Mouse (Mus musculus) retina, postnatal 7 days (tissue): ENCODE measurements around the gene Epb41l5.

Experiments used
- DNase-seq: peaks from one replicate; pipeline ENCODE4 v3.0.0-alpha.2; 2012; ENCODE audit warnings: low read depth, low spot score

Gene Epb41l5

DNA sequence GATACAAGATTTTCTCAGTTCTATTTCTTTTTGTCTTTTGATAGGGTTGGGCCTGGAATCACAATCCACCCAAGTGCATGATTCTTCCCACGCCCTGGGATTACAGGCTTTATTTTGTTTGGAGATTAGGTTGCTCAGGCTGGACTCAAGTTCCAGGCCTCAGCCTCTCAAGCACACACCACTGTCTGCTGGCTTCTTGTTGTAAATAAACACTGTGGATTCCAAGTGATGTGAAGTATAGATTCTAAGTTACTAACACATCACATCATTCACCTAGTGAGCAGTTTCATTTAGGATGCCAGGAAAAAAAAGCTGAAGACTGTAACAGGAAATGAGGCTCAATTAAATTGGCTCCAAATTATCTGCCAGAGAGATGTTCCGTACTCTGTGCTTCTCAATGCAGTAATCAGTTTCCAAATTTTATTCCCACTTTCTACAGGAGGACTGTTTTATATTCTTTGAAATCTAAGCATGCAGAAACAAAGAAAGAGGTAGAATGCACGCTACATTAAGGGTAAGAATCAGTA lies 51.8 kb downstream of the Epb41l5 start:
- DNase-seq: no peak

DNA sequence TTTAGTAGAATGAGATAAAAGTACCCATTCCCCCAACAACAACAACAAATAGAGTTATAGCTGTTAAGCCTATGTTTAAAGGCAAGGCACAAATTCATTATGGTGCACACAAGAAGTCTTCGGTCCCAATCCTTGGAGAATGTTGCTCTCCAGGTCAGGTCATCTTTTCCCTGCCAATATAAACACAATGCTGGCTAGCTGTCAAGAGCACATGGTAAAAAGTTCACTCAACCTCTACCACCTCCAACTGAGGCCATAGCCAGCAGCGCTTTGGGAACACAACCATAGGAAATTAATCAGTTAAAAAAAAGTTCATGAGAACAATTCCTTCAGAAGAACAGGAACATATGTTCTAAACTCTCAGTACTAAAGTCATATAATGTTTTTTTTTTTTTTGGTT lies 58.8 kb downstream of the Epb41l5 start:
- DNase-seq: no peak

DNA sequence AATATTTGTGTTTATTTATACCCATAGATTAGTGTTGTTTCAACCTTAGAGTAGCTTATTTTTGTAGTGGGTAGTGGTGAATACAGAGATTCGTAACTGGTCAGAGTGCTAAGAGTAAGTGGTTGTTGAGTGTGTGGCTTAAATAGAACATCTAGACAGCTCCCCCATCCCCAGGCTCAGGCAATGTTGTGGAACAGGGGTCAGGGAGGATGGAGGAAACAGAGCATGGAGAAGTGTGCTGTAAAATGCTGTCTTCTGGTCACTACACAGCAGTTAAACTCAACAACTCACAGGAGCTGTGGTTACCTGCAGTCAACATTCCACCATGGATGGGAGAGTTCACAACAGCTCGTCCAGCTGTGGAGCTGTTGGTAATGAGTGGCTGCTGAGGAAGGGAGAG lies 63.8 kb downstream of the Epb41l5 start:
- no peak for DNase-seq

DNA sequence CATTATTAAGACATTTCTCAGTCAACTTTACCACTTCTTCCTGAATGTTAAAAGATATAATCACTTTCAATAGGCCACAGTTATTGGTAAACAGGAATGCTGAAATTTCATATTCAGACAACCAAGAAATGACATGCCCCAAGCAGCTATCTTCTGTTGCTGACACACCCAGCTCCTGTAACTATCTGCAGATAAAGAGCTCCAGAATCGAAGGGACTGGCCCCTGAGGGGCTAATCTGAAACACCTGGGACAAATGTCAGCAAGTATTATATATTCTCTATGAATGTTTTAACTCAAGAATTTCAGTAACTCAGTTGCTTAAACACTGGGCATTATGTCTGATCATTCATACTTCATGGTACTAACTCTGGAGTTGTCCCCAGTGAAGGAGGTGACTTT lies 78.7 kb downstream of the Epb41l5 start:
- DNase-seq: no peak

DNA sequence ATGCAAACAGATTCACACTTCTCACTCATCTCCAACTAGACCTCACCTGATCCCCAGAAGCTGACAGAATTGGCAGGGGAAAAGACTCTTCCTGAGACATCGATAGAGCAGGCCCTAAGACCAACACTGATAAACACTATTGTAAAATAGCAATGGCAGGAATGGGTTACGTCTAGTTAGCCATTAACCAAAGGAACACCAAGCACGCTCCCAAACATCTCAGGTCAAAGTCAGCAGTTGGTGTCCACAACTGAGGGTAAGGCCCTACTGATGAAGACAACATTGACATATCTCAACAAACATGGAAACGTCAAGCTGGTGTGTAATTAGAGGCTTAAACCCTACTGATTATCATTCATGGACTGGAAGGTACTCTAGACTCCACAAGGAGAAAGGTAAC lies 83.3 kb downstream of the Epb41l5 start:
- DNase-seq: no peak

DNA sequence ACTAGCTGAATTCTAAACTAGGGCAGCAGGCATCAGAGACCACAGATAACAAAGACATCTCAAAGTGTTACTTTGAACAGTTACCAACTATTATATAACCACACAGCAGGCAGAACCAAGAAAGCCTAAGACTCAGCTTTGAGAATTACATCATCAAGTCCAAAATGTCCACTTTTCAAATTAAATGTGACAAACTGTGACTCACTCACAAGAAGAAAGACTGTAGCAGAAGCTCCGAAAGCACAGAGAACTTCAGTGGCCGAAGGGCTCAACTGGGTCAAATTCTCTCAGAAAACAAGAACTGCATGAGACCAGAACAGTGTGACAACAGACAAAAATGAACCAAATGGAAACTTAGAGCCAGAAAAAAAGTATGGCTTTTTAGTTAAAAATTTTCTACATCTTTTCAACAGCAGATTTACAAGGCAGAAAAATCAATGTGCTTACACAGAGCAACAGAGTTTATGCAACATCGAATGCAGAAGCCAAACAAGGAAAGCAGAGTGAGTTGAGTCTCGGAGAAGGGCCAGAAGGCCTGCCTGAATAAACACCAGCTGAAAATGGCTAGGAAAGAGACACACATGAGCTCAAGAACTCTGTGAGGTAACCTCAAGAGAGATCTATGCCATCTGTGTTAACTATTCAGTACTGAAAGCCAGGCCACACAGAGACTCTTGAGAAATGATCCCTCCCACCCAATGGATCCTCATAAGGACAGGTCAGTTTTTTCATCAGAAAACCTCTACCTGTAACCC lies 91.0 kb downstream of the Epb41l5 start:
- DNase-seq: no peak

DNA sequence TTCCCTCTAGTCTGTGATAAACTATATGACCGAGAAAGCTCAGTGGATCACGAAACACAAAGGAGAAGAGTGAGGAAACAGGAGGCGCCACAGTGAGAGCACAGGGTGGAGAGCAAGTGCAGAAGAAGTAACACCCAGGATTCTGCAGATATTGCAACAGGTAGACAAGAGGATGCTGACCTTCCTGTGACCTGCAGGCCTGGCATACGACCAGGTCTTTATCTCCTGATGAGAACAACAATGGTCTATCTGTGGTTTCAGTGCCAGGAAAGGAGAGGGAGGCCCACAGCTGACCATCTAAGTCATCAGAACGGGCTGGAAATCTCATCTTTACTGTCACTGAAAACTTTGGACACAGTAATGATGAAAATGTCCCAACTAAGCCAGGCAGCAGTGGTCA lies 93.1 kb downstream of the Epb41l5 start:
- DNase-seq: no peak

DNA sequence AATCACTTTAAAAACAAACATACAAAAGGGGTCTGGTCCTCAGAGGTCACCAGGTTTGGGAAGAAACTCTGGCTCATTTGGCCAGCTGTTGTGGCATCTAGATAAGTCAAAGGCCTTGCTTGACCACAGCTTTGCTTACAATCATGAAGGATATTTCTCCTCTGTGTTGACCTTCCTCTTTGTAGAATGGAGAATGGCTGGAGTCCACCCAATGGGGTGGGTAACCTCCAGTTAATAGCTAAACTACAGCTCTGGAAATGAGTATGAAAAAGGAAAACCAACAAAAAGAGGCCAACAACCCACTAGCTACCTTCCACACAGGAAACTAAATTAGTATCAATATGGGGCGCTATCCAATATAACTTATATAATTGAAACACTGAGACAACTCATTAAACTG lies 97.1 kb downstream of the Epb41l5 start:
- DNase-seq: no peak

DNA sequence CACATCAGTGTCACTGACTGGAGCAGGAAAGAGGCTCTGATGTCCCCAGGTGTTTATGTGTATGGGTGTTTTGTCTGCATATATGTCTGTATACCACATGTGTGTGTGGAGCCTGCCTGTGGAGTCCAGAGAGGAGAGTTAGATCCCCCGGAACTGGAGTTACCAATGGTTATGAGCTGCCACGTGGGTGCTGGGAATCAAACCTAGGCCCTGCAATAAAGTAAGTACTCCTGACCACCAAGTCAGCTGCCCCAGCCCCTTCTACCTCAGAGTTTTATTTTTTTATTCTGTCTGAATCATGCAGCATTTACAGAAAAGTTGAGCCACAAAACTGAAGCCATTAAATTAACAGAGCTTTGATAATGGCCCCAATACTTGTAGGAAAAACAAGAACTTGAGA lies 98.7 kb downstream of the Epb41l5 start:
- no peak for DNase-seq

DNA sequence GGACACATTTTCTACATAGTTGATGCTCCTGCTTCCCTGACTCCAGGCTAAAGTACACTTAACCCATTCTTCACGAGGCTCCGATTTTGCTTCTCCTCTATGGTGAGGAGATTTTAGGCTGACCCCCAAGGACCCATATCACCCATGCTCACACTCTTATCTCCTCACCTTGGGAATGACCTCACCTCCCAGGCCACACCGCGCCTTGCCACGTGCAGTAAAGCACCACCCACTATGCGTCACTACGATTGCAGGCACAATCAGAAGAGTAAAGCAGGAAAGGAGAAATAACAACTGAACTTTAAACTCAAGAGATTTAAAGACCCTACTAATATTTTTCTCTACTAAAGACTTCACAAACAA lies 99.5 kb downstream of the Epb41l5 start:
- no peak for DNase-seq

DNA sequence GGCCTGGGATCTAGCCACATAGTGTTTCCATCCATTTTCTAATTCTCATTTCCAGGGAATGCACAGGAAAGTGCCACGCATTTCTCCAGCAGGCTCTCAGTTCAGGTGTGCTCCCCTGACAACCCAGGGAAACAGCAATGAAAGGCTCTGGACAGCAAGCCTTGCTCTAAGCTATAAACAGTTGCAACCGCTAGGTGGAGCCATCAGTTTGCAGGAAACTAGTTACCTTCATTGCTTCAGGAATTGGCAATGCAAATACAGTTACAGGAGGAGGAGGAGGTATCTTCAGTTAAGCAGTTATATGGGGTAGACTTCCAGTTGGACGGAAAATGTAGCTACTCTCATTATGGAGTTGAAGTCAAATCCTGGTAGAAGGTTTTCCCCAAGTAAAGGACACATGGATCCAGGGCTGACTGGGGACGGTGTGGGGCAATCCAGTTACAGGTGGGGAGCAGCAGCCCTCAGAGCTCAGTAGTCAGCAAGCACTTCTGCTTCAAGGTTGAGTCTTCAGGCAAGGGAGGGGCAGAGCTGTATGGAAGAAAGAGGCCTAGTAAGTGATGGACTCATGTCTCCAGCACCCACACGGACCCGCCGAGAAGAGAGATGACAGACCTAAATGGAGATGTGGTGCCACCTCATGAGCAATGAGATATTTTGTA lies 100.0 kb downstream of the Epb41l5 start:
- DNase-seq: peak; percentile 61

DNA sequence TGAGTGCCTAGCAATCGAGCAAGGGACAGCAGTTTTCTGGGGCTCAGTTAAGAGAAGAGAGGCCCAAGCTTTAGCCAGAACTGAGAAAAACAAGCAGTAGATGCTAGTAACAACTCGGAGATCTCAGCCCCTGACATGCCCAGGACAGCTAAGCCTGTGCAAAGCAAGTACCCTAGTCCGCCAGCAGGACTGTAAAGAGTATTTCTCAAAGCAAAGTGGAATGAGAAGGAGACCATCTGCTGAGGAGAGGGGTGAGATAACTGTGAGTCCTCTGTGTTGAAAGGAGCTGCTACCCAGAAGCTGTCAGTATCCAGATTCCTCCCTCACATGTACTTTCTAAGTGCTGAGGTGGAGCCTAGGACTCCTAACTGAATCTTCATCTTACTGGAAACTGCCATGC lies 102.3 kb downstream of the Epb41l5 start:
- no peak for DNase-seq

DNA sequence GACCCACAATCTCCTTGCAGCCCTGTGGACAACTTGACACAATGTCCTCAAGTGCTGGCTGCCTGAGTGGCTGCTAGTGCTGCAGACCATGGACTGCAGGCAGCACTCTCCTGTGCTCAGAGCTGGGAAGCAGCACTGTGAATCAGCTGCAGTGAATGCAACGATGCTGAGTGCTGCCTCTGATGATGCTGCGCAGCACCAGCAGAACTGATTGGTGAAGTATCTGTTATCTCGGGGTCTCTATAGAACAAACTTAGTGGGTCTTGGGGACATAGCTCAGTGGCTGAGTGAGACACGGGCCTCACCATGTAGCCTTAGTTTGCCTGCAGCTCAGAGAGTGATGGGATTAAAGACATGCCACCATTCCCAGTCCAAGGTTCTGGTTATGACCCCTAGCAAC lies 103.1 kb downstream of the Epb41l5 start:
- DNase-seq: no peak

DNA sequence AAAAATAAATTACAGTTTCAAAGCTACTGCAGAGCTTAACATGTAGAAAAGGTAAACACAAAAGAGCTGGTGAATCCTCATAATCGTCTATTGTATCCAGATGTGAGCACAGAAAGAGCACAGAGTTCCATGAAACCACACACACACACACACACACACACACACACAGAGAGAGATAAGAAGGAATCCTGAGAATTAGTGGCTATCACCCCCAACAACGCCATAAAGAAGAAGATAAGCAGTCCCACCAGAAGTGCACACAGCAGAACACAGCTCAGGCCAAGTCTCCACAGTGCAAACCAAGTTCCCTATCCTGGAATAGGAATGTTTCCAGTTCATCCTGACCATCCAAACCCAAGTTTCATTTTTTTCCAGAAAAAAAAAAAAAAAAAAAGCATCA lies 103.6 kb downstream of the Epb41l5 start:
- no peak for DNase-seq

DNA sequence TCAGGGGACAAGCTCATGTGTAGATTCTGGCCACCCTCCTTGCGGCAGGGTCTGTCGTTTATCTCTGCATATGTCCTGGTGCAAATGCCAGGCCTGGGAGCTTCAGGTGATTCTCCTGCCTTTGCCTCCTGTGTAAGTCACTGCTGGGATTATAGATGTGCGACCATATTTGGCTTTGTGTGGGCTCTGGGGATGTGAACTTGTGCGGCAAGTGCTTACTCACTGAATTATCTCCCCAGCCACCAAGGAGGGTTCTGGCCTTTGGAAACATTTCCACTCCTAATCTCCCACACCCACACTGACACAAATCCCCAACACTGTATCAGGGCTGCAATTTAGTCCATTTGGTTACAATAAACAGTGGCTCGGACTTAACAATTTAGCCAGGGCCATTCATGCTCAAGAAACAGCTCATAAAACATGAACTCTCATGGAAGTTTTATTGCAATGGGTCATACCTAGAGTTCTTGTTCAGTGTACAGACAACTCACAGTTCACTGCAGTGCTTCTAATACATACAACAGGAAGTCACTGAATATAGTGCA lies 104.1 kb downstream of the Epb41l5 start:
- no peak for DNase-seq

DNA sequence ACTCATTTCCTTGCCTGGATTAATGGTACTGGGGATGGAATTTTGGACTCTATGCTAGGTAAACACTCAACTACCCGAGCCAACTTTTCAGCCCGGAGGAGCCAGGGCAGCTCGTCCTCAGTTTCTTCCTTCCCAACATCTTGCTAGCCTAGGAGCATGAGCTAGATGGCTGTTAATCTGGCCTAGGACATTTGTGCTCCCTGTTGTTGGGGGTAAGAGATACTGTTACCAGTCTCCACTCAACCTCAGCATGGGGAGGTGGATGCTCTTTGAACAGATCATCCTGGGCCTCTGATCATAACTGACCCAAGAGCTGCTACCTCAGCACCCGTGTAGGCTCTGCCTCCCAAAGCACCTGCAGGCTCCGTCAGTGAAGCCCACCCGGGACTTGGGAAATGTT lies 105.5 kb downstream of the Epb41l5 start:
- no peak for DNase-seq

DNA sequence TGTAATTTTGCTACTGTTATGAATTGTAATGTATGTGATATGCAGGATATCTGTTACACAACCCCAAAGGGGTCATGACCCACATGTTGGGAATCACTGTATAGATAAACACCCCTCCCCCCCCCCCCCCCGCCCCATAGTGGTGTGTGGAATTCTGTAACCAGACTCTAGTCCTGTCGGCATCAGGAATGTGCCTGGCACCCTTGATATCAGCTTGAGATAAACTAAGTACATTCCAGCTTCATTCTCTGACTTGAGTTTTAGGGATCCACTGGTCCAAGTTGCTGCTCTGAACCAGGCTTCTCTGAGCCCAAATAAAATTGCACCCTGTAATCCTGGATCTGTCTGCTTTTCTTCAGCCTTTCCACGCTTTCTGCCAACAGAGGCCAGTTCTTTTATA lies 107.2 kb downstream of the Epb41l5 start:
- no peak for DNase-seq

DNA sequence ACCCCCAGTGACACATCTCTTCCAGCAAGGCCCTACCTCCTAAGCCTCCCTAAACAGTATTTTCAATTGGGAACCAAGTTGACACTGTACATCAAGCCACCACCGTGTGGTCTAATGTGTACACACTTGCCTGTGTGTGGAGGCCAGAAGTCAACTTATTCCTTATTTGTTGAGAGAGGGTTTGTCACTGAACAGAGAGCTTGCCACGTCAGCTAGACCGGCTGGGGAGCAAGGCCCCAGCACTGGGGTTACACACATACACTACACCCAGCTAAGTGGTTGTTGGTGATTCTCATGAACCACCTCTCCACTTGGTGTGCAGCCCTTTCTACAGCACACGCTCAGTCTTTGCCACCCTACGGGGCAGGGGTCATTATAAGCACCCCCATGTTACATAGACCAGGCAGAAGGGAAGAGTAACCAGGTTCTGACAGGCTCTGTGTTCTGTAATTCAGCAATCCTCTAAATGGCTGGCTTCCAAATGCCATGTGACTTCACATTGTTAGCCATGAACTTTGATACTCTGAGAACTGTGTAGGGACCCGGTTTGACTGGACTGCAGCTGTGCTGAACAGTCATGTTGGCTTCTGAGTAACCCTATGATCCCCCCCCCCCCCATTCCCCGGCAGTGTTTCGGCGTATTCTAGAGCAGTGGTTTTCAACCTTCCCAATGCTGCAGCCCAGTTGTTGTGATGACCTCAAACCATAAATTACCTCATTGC lies 107.8 kb downstream of the Epb41l5 start:
- no peak for DNase-seq

DNA sequence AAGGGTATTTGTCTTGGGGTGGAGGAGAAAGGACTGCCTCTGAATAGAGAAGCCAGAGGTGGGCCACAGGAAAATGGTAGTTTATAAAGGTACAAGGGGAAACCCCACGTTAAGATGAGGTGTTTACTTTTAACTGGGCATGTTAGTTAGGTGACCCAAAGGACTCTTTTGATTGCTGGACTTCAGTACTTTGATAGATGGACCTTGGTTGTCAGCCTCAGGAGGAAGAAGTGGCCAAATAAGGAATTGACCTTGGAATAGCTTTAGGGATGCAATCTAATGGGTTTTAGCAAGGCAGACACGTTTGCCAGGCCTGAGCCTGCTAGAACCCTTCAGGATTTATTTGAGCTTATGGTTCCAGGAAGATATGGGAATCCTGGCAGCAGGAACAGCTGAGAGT lies 109.5 kb downstream of the Epb41l5 start:
- DNase-seq: no peak

DNA sequence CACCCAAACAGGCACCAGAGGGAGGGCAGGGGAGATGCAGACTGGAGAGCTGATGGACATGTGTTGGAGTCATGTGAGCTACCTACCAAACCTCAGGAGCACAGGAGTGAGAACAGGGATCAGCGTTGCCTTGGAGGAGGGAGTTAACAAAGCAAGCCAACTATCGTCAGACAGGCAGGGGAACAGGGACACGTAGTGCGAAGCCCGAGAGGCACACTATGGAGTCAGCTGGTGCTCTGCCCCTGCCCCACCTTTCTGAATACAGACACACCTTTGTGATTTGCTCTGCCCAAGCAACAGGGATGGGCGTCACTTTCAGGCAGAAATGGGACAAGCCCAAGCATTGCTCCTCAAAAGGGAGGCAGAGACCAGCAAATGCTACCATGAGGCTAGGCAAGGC lies 111.1 kb downstream of the Epb41l5 start:
- no peak for DNase-seq

DNA sequence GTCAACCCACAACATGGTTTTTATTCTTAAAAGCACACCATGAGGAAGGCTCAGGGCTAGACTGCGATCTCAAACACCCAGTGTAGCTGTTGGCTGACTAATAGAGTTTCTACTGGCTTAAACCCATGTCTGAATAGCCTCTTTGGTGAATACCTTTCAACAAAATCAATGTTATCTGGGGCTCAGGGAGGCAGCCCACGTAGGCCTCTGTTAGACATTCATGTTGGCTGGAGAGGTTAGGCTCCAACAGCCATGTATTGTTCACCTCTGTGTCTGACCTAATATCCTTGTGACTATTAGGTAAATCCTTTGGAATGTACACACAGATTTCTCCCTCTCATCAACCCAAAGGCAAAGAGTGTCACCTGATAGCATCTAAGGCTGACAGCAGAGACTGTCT lies 112.7 kb downstream of the Epb41l5 start:
- no peak for DNase-seq

DNA sequence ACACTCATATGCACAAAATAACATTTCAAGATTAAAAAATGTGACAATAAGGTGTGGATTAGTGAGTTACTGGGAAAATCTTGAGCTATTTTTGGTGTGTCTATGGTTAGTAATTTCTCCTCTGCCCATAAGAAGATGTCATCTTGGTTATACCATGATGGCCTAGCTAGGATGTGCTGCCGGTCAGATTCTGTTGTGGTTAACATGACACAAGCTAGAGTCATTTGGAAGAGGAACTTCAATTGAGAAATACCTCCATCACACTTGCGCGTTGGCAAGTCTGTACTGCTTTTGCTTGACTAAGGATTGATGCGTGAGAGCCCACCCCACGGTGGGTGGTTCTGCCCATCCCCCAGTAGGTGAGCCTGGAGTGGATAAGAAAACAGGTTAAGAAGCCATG lies 114.5 kb downstream of the Epb41l5 start:
- DNase-seq: no peak
